Mouse (Mus musculus): ENCODE measurements at regions not wholly inside any gene's neighbourhood (a gene's known extent, or its start where the extent isn't known, plus 50 kb on each side); places are given as distances from the start of the nearest gene placed in this dataset.

- Histone ChIP-seq H3K27ac (replicated peaks) (no peak overlapping the region), H3K4me1 (replicated peaks) (no peaks in the 10 kb centered on the region), H3K4me2 (no peak overlapping the region), H3K4me3 (replicated peaks) (no peak overlapping the region), H3K36me3 (replicated peaks) (no peaks in the 10 kb centered on the region), H3K27me3 (no peaks in the 10 kb centered on the region), H3K9me3 (replicated peaks) (no peaks in the 10 kb centered on the region), H3K9ac (no peak overlapping the region)
- ATAC-seq (ENCODE audit: insufficient read depth), result no peak
Measured at GRCm38 (mm10) chr10:37995691-37996445, 825.7 kb downstream of the Rfpl4b start.

- Histone ChIP-seq H3K9me3 (replicated peaks) (no peaks in the 10 kb centered on the region), H3K4me2 (no peak overlapping the region), H3K36me3 (replicated peaks) (no peaks in the 10 kb centered on the region), H3K27me3 (no peaks in the 10 kb centered on the region), H3K9ac (no peak overlapping the region), H3K27ac (replicated peaks) (no peak overlapping the region), H3K4me1 (replicated peaks) (no peaks in the 10 kb centered on the region), H3K4me3 (replicated peaks) (no peak overlapping the region)
- WGBS (ENCODE audit: insufficient replicate concordance), result 62% methylated on average over 11 of the region's 11 CpGs
- ATAC-seq (ENCODE audit: insufficient read depth), result no peak
Measured at GRCm38 (mm10) chr10:37988297-37989263, 833.0 kb downstream of the Rfpl4b start.

- H3K4me2 ChIP-seq, result no peak overlapping the region
- no peak overlapping the region for H3K9ac ChIP-seq
- H3K27me3 ChIP-seq, result no peaks in the 10 kb centered on the region
- H3K36me3 ChIP-seq (replicated peaks), result no peaks in the 10 kb centered on the region
- H3K9me3 ChIP-seq (replicated peaks), result no peaks in the 10 kb centered on the region
- H3K4me1 ChIP-seq (replicated peaks), result no peaks in the 10 kb centered on the region
- no peak for ATAC-seq (ENCODE audit: insufficient read depth)
- H3K4me3 ChIP-seq (replicated peaks), result no peak overlapping the region
- WGBS (ENCODE audit: insufficient replicate concordance), result 14% methylated on average over 3 of the region's 3 CpGs
- H3K27ac ChIP-seq (replicated peaks), result no peak overlapping the region
Measured at GRCm38 (mm10) chr10:37978899-37979539, 840.3 kb upstream of the Marcks start.

GRCm38 (mm10) chr10:37960051-37960450 lies 821.3 kb upstream of the Marcks start:
- no peak overlapping the region for H3K9ac ChIP-seq
- no peak for ATAC-seq (ENCODE audit: insufficient read depth)

GRCm38 (mm10) chr10:37914780-37915179 lies 776.1 kb upstream of the Marcks start:
- no peak overlapping the region for H3K9ac ChIP-seq
- H3K4me1 ChIP-seq (replicated peaks), result no peaks in the 10 kb centered on the region
- no peaks in the 10 kb centered on the region for H3K36me3 ChIP-seq (replicated peaks)
- no peak overlapping the region for H3K27ac ChIP-seq (replicated peaks)
- H3K9me3 ChIP-seq (replicated peaks), result no peaks in the 10 kb centered on the region
- WGBS (ENCODE audit: insufficient replicate concordance), result 29% methylated on average over 2 of the region's 2 CpGs
- H3K4me3 ChIP-seq (replicated peaks), result no peak overlapping the region
- no peak for ATAC-seq (ENCODE audit: insufficient read depth)
- no peak overlapping the region for H3K4me2 ChIP-seq
- no peaks in the 10 kb centered on the region for H3K27me3 ChIP-seq

More at GRCm38 (mm10) chr10:37960051-37960450, 821.3 kb upstream of the Marcks start:
- Histone ChIP-seq H3K4me3 (replicated peaks) (no peak overlapping the region), H3K27ac (replicated peaks) (no peak overlapping the region), H3K4me1 (replicated peaks) (no peaks in the 10 kb centered on the region), H3K4me2 (no peak overlapping the region), H3K27me3 (no peaks in the 10 kb centered on the region), H3K36me3 (replicated peaks) (no peaks in the 10 kb centered on the region), H3K9me3 (replicated peaks) (no peaks in the 10 kb centered on the region)

- H3K4me3 ChIP-seq (replicated peaks), result no peak overlapping the region
- no peaks in the 10 kb centered on the region for H3K4me1 ChIP-seq (replicated peaks)
- ATAC-seq (ENCODE audit: insufficient read depth), result no peak
- H3K9ac ChIP-seq, result no peak overlapping the region
- H3K27me3 ChIP-seq, result no peaks in the 10 kb centered on the region
- no peak overlapping the region for H3K4me2 ChIP-seq
- H3K9me3 ChIP-seq (replicated peaks), result no peaks in the 10 kb centered on the region
- H3K36me3 ChIP-seq (replicated peaks), result no peaks in the 10 kb centered on the region
- no peak overlapping the region for H3K27ac ChIP-seq (replicated peaks)
Measured at GRCm38 (mm10) chr10:37911669-37912068, 772.9 kb upstream of the Marcks start.

GRCm38 (mm10) chr10:37908276-37908675 lies 769.6 kb upstream of the Marcks start:
- H3K9me3 ChIP-seq (replicated peaks), result no peaks in the 10 kb centered on the region
- H3K27me3 ChIP-seq, result no peaks in the 10 kb centered on the region
- 58% methylated on average over 2 of the region's 2 CpGs for WGBS (ENCODE audit: insufficient replicate concordance)
- H3K4me2 ChIP-seq, result no peak overlapping the region
- H3K27ac ChIP-seq (replicated peaks), result no peak overlapping the region
- ATAC-seq (ENCODE audit: insufficient read depth), result no peak
- H3K4me1 ChIP-seq (replicated peaks), result no peaks in the 10 kb centered on the region
- no peak overlapping the region for H3K9ac ChIP-seq
- H3K36me3 ChIP-seq (replicated peaks), result no peaks in the 10 kb centered on the region
- no peak overlapping the region for H3K4me3 ChIP-seq (replicated peaks)

GRCm38 (mm10) chr10:37907731-37908130 lies 769.0 kb upstream of the Marcks start:
- H3K4me2 ChIP-seq, result no peak overlapping the region
- no peaks in the 10 kb centered on the region for H3K4me1 ChIP-seq (replicated peaks)
- H3K4me3 ChIP-seq (replicated peaks), result no peak overlapping the region
- WGBS (ENCODE audit: insufficient replicate concordance), result 51% methylated on average over 1 of the region's 1 CpGs
- H3K27ac ChIP-seq (replicated peaks), result no peak overlapping the region
- no peak for ATAC-seq (ENCODE audit: insufficient read depth)
- H3K9ac ChIP-seq, result no peak overlapping the region
- H3K36me3 ChIP-seq (replicated peaks), result no peaks in the 10 kb centered on the region
- no peaks in the 10 kb centered on the region for H3K27me3 ChIP-seq
- no peaks in the 10 kb centered on the region for H3K9me3 ChIP-seq (replicated peaks)

- no peak overlapping the region for H3K27ac ChIP-seq (replicated peaks)
- H3K9me3 ChIP-seq (replicated peaks), result no peaks in the 10 kb centered on the region
- WGBS (ENCODE audit: insufficient replicate concordance), result 59% methylated on average over 1 of the region's 1 CpGs
- no peak overlapping the region for H3K4me2 ChIP-seq
- no peak for ATAC-seq (ENCODE audit: insufficient read depth)
- H3K4me1 ChIP-seq (replicated peaks), result no peaks in the 10 kb centered on the region
- no peak overlapping the region for H3K4me3 ChIP-seq (replicated peaks)
- H3K36me3 ChIP-seq (replicated peaks), result no peaks in the 10 kb centered on the region
- no peaks in the 10 kb centered on the region for H3K27me3 ChIP-seq
- H3K9ac ChIP-seq, result no peak overlapping the region
Measured at GRCm38 (mm10) chr10:37887961-37888360, 749.2 kb upstream of the Marcks start.

- no peak for ATAC-seq (ENCODE audit: insufficient read depth)
- Histone ChIP-seq H3K4me3 (replicated peaks) (no peak overlapping the region), H3K36me3 (replicated peaks) (no peaks in the 10 kb centered on the region), H3K27me3 (no peaks in the 10 kb centered on the region), H3K27ac (replicated peaks) (no peak overlapping the region), H3K4me1 (replicated peaks) (no peaks in the 10 kb centered on the region), H3K4me2 (no peak overlapping the region), H3K9ac (no peak overlapping the region), H3K9me3 (replicated peaks) (no peaks in the 10 kb centered on the region)
- 60% methylated on average over 5 of the region's 5 CpGs for WGBS (ENCODE audit: insufficient replicate concordance)
Measured at GRCm38 (mm10) chr10:37880841-37881240, 742.1 kb upstream of the Marcks start.

GRCm38 (mm10) chr10:37873925-37874324 lies 735.2 kb upstream of the Marcks start:
- no peak overlapping the region for H3K9ac ChIP-seq
- WGBS (ENCODE audit: insufficient replicate concordance), result 38% methylated on average over 2 of the region's 2 CpGs

More at GRCm38 (mm10) chr10:37873925-37874324, 735.2 kb upstream of the Marcks start:
- ATAC-seq (ENCODE audit: insufficient read depth), result no peak
- no peak overlapping the region for H3K4me3 ChIP-seq (replicated peaks)
- no peak overlapping the region for H3K27ac ChIP-seq (replicated peaks)
- no peaks in the 10 kb centered on the region for H3K9me3 ChIP-seq (replicated peaks)
- H3K27me3 ChIP-seq, result no peaks in the 10 kb centered on the region
- H3K4me1 ChIP-seq (replicated peaks), result no peaks in the 10 kb centered on the region
- H3K36me3 ChIP-seq (replicated peaks), result no peaks in the 10 kb centered on the region
- H3K4me2 ChIP-seq, result no peak overlapping the region
